Mouse (Mus musculus) stomach, embryonic 16.5 days (tissue): ENCODE data around the gene Cenpx. TPM values are rescaled to one million over a fixed set of nuclear protein-coding genes. Genes with fewer than 3 reads are reported as not detected.
A peak's percentile ranks its signal among the peaks of the same experiment; 100 is the strongest.
"Not testable (repeated sequence)": the region's sequence is repeated elsewhere in the genome, so short reads cannot be mapped to it uniquely, and the experiment has no call there.

Source experiments
- ATAC-seq: fragments of 200-750 bp; cut with Nextera tagmentation; 2 replicates; pipeline ENCODE4 v1.8.0; 2017; ENCODE audit warnings: moderate number of reproducible peaks, moderate TSS enrichment; ENCODE audit not compliant: insufficient read depth, low FRiP score
- H3K27ac ChIP-seq: fragments of 300-500 bp; sonication (generic); 2 replicates; pipeline ENCODE4 v1.5.1; 2014; ENCODE audit warnings: low read length
- H3K27me3 ChIP-seq: fragments of 300-500 bp; sonication (generic); 2 replicates; pipeline ENCODE4 v1.6.1; 2014; ENCODE audit warnings: low read length, control low read depth, mixed read lengths; ENCODE audit not compliant: control insufficient read depth, insufficient read depth
- H3K36me3 ChIP-seq: fragments of 300-500 bp; sonication (generic); 2 replicates; pipeline ENCODE4 v1.6.1; 2014; ENCODE audit warnings: low read length; ENCODE audit not compliant: control insufficient read depth, insufficient read depth
- H3K4me1 ChIP-seq: fragments of 300-500 bp; sonication (generic); 2 replicates; pipeline ENCODE4 v1.6.1; 2014; ENCODE audit warnings: low read length, control low read depth, mixed read lengths; ENCODE audit not compliant: control insufficient read depth, insufficient read depth
- H3K4me2 ChIP-seq: fragments of 300-500 bp; sonication (generic); 2 replicates; pipeline ENCODE4 v1.6.1; 2014; ENCODE audit warnings: low read depth, low read length, mixed read lengths
- H3K4me3 ChIP-seq: fragments of 300-500 bp; sonication (generic); replicated peaks from 2 replicates; pipeline ENCODE4 v1.5.1; 2014; ENCODE audit warnings: mild to moderate bottlenecking, low read length
- H3K9ac ChIP-seq: fragments of 300-500 bp; sonication (generic); 2 replicates; pipeline ENCODE4 v1.6.1; 2014; ENCODE audit warnings: low read length
- H3K9me3 ChIP-seq: fragments of 300-500 bp; sonication (generic); replicated peaks from 2 replicates; pipeline ENCODE4 v1.6.1; 2016; ENCODE audit warnings: low read length, control low read depth; ENCODE audit not compliant: control insufficient read depth
- WGBS: fragments of 180-500 bp; shearing (Covaris S2); extraction: QIAGEN DNeasy Blood & Tissue Kit; methylation state at CpG from one replicate; pipeline ENCODE4 v1.1.7; 2014; 5-methylcytosine and 5-hydroxymethylcytosine counted together
- polyA plus RNA-seq: library from polyadenylated mRNA; unstranded; fragments of >200 nt; fragmentation: Nextera tagmentation; extraction: Ambion mirVana; gene quantifications from 2 replicates; pipeline ENCODE4 v1.2.1, GENCODE M21; 2015

Gene Cenpx
- 138 and 153 TPM in 2 replicates for polyA plus RNA-seq

GRCm38 (mm10) chr11:120713580-120714518 is at the start of gene Cenpx, which contains the start of gene Lrrc45:
Cenpx (minus strand) TSS chr11:120713738.
Lrrc45 (plus strand) TSS chr11:120713925.
- Histone ChIP-seq H3K4me1 (peaks cover 23% of the 10 kb centered on the region), H3K36me3 (no peaks in the 10 kb centered on the region; the same call in 1 of the 2 replicates), H3K27ac (peak within 1 kb of the TSS; percentile 68), H3K4me3 (peak within 1 kb of the TSS; percentile 63), H3K9me3 (no peaks in the 10 kb centered on the region), H3K4me2 (peak within 1 kb of the TSS; percentile 97), H3K27me3 (no peaks in the 10 kb centered on the region), H3K9ac (peak within 1 kb of the TSS; percentile 77)
- 2% methylated on average over 53 of the region's 53 CpGs for WGBS
- peak; percentile 94 for ATAC-seq

GRCm38 (mm10) chr11:120762672-120763041 is 49.1 kb upstream of the Cenpx start, which contains the start of gene Hmga1b:
Hmga1b (plus strand) TSS chr11:120762794.
- peak; percentile 49; the same call in 1 of the 2 replicates for ATAC-seq

GRCm38 (mm10) chr11:120761811-120762671 is 48.5 kb upstream of the Cenpx start:
- Histone ChIP-seq H3K9me3 (peaks cover 21% of the 10 kb centered on the region), H3K27me3 (no peaks in the 10 kb centered on the region), H3K36me3 (no peaks in the 10 kb centered on the region), H3K4me3 (no peak overlapping the region), H3K4me1 (peaks cover 5% of the 10 kb centered on the region), H3K9ac (peak overlapping the region; percentile 50), H3K27ac (peak overlapping the region; percentile 85), H3K4me2 (peak overlapping the region; percentile 24; the same call in 1 of the 2 replicates)
- 60% methylated on average over 14 of the region's 14 CpGs for WGBS
- ATAC-seq, result peak; percentile 73; the same call in 1 of the 2 replicates

More at GRCm38 (mm10) chr11:120762672-120763041, 49.1 kb upstream of the Cenpx start, which contains the start of gene Hmga1b:
- 11% methylated on average over 14 of the region's 14 CpGs for WGBS
- not testable (repeated sequence) for H3K4me1 ChIP-seq, H3K27me3 ChIP-seq, H3K4me3 ChIP-seq, H3K36me3 ChIP-seq
- Histone ChIP-seq H3K9me3 (peaks cover 19% of the 10 kb centered on the region), H3K27ac (peak within 1 kb of the TSS; percentile 85), H3K9ac (peak within 1 kb of the TSS; percentile 50), H3K4me2 (peak within 1 kb of the TSS; percentile 24; the same call in 1 of the 2 replicates)

DNA sequence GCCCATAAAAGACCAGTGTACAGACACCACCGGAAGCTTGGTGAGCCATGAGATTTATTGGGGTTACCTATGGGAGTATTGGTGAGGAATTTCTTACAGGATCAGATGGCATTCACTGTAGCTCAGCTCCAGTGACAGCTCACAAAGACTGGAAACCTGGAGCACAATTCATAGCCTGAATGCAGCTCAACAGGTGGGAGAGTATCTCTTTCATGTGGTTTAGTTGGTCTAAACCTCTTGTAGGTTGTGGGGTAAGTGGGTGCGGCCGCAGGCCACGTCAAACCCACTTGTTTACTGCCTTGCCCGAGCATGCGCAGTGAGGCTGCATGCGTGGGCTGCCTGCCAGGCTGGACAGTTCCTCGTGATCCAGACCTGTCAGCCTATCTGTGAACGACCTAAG is 46.7 kb upstream of the Cenpx start:
- Histone ChIP-seq H3K36me3 (no peaks in the 10 kb centered on the region), H3K4me1 (peaks cover 5% of the 10 kb centered on the region), H3K27me3 (no peaks in the 10 kb centered on the region), H3K27ac (no peak overlapping the region), H3K4me2 (no peak overlapping the region), H3K4me3 (no peak overlapping the region), H3K9ac (no peak overlapping the region), H3K9me3 (peaks cover 23% of the 10 kb centered on the region)
- 87% methylated on average over 9 of the region's 9 CpGs for WGBS
- no peak for ATAC-seq

DNA sequence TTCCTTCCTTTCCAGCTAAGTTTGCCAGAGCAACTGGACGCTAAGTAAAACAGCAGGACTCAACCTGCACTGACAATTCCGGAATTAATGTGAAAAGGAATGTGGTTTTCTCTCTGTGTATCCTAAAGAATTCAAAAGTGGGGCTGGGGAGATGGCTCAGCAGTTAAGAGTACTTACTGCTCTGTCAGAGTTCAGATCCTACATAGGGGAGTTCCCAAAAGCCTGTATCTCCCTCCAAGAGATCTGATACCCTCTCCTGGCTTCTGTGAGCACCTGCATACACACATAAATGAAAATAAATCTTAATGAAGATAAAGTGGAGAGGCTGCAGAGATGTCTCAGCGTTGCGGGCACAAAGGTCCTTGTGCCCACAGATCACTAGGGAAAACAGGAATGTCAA is 38.1 kb upstream of the Cenpx start:
- no peaks in the 10 kb centered on the region for H3K36me3 ChIP-seq
- no peak overlapping the region for H3K4me3 ChIP-seq
- H3K9me3 ChIP-seq, result no peaks in the 10 kb centered on the region
- H3K9ac ChIP-seq, result no peak overlapping the region
- no peak overlapping the region for H3K4me2 ChIP-seq
- H3K4me1 ChIP-seq, result no peaks in the 10 kb centered on the region; the same call in none of the 2 replicates
- H3K27ac ChIP-seq, result no peak overlapping the region
- WGBS, result 56% methylated on average over 4 of the region's 4 CpGs
- no peaks in the 10 kb centered on the region for H3K27me3 ChIP-seq
- ATAC-seq, result no peak

DNA sequence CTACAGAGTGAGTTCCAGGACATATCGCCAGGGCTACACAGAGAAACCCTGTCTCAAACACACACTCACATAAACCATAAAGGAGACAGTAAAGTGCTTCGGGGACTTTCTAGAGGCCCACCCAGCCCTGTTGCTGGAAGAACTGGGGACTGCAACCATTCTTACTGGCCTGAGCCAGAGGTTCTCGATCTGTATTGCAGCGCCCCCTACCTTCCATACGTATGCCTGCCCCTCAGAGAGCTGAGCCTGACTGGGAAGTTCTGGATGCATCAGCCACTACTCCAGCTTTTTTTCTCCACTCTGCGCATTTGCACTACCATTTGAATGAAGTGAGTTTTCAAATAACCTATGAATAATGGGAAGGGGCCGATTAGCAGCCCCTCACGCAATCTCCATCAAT is 35.9 kb upstream of the Cenpx start:
- no peaks in the 10 kb centered on the region for H3K36me3 ChIP-seq
- H3K9ac ChIP-seq, result no peak overlapping the region
- 63% methylated on average over 8 of the region's 8 CpGs for WGBS
- H3K4me3 ChIP-seq, result no peak overlapping the region
- no peak overlapping the region for H3K4me2 ChIP-seq
- H3K9me3 ChIP-seq, result no peaks in the 10 kb centered on the region
- no peak overlapping the region for H3K27ac ChIP-seq
- ATAC-seq, result no peak
- H3K4me1 ChIP-seq, result no peaks in the 10 kb centered on the region; the same call in none of the 2 replicates
- no peaks in the 10 kb centered on the region for H3K27me3 ChIP-seq

GRCm38 (mm10) chr11:120747974-120748373 is 34.4 kb upstream of the Cenpx start:
- 66% methylated on average over 4 of the region's 4 CpGs for WGBS
- peak overlapping the region; percentile 70 for H3K27ac ChIP-seq
- peak; percentile 47 for ATAC-seq
- H3K4me3 ChIP-seq, result no peak overlapping the region
- H3K9me3 ChIP-seq, result no peaks in the 10 kb centered on the region
- H3K4me2 ChIP-seq, result no peak overlapping the region
- no peaks in the 10 kb centered on the region for H3K36me3 ChIP-seq
- no peaks in the 10 kb centered on the region for H3K27me3 ChIP-seq
- H3K9ac ChIP-seq, result no peak overlapping the region
- no peaks in the 10 kb centered on the region; the same call in none of the 2 replicates for H3K4me1 ChIP-seq

DNA sequence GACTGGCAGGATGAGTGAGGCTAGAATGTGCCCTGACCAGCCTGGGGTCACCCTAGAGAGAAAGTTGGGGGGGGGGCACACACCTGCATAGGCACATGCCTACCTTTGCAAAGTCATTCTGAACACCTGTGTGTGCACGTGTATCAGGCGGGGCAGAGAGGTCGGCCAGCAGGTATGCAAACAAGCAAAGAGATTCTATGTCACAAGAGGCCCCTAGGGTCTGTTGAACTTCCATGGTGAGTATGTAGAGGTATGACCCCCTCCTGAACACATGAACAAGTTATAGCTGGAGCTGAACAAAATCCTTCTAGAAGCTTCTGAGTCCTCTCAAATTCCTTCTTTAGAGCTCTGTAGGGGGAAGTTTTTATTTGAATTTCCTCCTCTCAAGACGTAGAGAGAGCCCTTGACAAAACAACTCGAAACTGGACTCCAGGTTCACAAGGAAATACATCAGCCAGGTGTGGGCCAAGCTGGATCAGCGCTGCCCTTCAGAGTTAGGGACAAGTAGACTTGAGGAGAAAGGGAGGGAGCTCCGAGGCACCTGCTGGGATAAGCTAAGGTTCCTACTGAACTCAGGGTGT is 30.7 kb upstream of the Cenpx start:
- H3K4me1 ChIP-seq, result no peaks in the 10 kb centered on the region; the same call in none of the 2 replicates
- no peaks in the 10 kb centered on the region for H3K9me3 ChIP-seq
- H3K27me3 ChIP-seq, result no peaks in the 10 kb centered on the region
- no peak overlapping the region for H3K9ac ChIP-seq
- ATAC-seq, result peak; percentile 25
- 59% methylated on average over 7 of the region's 7 CpGs for WGBS
- H3K4me3 ChIP-seq, result no peak overlapping the region
- H3K4me2 ChIP-seq, result no peak overlapping the region
- peak overlapping the region; percentile 74 for H3K27ac ChIP-seq
- no peaks in the 10 kb centered on the region for H3K36me3 ChIP-seq
